Mouse (Mus musculus): ENCODE results near the gene Myof.

DNA sequence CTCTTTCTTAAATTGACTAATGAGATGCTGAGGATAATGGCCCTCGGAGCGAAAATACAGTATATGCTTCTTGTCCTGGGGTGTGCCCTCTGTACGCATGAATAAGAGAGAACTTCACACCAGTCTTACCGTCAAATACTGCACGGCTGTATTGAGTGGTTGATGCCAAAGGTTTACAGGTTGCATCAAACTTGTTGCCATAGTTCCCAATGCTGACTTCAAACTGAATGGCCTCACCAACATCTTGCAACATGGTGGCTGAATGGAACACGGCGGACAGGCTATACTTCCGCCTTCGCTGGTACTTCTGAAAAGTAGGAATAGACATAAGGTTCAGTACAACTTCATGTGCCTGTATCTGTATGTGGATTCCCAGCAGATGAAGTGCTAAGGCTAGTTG, 82.6 kb downstream of the Myof start:
- TF ChIP-seq USF1 (IDR thresholded peaks at IDR 0.05; ENCODE audit: low read depth) = no peak
- no peak for TF ChIP-seq POLR2A (IDR thresholded peaks at IDR 0.05; ENCODE audit: insufficient read length, low read depth)
- TF ChIP-seq MAX (IDR thresholded peaks at IDR 0.05; ENCODE audit: low read depth) = no peak
- TF ChIP-seq SRF (IDR thresholded peaks at IDR 0.05; ENCODE audit: control insufficient read depth, insufficient read length, low read depth) = no peak
- TF ChIP-seq CEBPB (IDR thresholded peaks at IDR 0.05; ENCODE audit: insufficient read depth, poor library complexity, severe bottlenecking) = no peak
- no peak for TF ChIP-seq MYOD1 (IDR thresholded peaks at IDR 0.05; ENCODE audit: control insufficient read depth in 1 of 3, insufficient read length in 2 of 3, low read depth in 2 of 3)
- no peak for TF ChIP-seq MYOG (IDR thresholded peaks at IDR 0.05; ENCODE audit: control insufficient read depth in 1 of 3, insufficient read depth in 1 of 3, insufficient read length in 2 of 3, low read depth in 2 of 3)
- TF ChIP-seq REST (IDR thresholded peaks at IDR 0.05; ENCODE audit: insufficient read depth, insufficient read length) = no peak
- no peak for TF ChIP-seq TCF12 (IDR thresholded peaks at IDR 0.05; ENCODE audit: insufficient read depth, poor library complexity, severe bottlenecking)
- no peak for TF ChIP-seq E2F4 (IDR thresholded peaks at IDR 0.05; ENCODE audit: insufficient read depth)
